Mouse (Mus musculus) cerebellum, adult 2 months (tissue): ENCODE measurements around the gene Hspb1.
A peak's percentile ranks its signal among the peaks of the same experiment; 100 is the strongest.

Source experiments
- CTCF ChIP-seq: fragments of 200-500 bp; IDR thresholded peaks from 2 replicates; pipeline ENCODE4 v1.5.1; 2011; ENCODE audit warnings: low read depth, mild to moderate bottlenecking, control low read depth, low read length, moderate library complexity, borderline replicate concordance; ENCODE audit not compliant: insufficient read depth
- POLR2A ChIP-seq: fragments of 200-500 bp; IDR thresholded peaks from 2 replicates; pipeline ENCODE4 v1.6.1; 2011; ENCODE audit warnings: low read length, control low read depth, borderline replicate concordance; ENCODE audit not compliant: insufficient read depth

DNA sequence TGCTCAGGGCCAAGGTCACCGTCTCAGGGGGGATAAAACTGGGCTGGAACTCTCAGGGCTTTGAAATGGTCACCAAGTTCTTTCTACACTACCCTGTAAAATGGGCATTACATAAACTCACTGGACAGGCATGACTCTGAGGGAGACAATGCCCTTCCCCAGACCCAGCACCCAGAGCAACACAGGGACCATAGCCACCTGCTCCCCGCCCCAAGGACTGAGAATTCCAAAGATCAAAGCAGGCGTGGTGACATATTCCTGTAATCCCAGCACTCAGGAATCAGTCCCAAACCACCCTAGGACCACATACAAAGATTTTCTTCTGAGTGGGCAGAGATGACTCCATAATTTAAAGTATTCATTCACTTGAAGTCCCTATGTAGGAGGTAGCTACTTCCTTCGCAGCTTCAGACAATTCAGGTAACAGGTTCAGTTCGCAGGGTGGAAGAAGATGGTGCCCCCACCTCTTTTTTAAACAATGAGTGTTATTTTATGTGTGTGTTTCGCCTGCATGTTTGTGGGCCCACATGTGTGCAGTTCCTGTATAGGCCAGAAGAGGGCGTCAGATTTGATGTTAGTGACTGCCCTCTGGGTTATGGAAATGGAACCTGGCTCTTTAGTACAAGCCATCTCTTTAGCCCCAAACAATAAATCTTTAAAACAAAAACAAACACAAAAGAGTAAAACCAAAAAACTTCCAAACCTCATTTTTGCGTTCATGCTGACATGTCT lies 29.8 kb downstream of the Hspb1 start:
- no peak for TF ChIP-seq POLR2A
- peak; percentile 28; the same call in 1 of the 2 replicates for TF ChIP-seq CTCF
